Mouse (Mus musculus) layer of hippocampus, postnatal 25 days (tissue): Measurements from ENCODE around the gene Cacng3. TPM values are rescaled to one million over a fixed set of nuclear protein-coding genes. Genes with fewer than 3 reads are reported as not detected.

ENCODE experiments used
- DNase-seq, 2 experiments: peaks; one replicate each; pipeline ENCODE4 v3.0.0; 2022; ENCODE audit warnings: mixed read lengths in 2 of 2, low spot score in 1 of 2; ENCODE audit errors: extremely low spot score in 1 of 2
- total RNA-seq, 2 experiments: library from RNA; stranded (reverse); gene quantifications; 2 replicates each; pipeline ENCODE4 v1.2.3; 2021

Gene Cacng3
- total RNA-seq, 2 experiments from 2014 or later = 54.1 to 67.3 TPM

DNA sequence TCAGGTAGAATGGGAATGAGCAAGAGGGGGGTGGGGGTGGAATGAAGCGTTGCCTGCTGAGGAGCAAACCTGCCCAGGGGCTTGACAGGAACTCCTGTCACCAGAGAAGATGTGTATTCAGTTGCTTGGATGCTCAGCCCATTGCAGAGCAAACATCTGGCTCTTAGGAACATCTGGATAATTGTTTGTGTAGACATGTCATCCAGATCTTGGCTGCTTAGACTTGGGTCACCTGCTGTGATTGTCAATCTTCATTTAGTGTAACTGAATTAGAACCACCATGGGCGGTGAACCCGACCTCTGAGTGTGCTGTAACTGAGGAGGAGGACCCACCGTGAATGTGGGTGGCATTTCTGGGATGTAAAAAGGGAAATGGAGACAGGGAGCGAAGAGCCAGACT is 36.4 kb downstream of the Cacng3 start:
- DNase-seq = no peak

DNA sequence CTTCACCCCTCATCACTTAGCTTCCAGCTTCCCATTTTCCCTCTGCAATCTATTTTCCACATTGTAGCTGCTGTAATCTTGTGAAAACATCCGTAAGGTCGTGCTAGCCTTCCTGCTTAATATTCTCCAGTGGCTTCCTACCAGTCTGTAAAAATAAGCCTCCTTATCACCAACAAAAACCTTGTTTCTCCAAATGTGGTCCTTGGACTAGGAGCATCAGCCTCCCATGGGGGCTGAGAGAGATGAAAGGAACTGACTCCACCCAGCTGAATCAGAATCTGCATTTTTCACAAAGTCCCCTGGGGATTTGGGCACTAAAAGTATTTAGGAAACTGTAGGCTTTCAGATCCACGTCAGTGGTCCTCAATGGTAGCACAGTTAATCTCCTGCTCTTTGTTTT is 46.0 kb downstream of the Cacng3 start:
- DNase-seq = no peak

DNA sequence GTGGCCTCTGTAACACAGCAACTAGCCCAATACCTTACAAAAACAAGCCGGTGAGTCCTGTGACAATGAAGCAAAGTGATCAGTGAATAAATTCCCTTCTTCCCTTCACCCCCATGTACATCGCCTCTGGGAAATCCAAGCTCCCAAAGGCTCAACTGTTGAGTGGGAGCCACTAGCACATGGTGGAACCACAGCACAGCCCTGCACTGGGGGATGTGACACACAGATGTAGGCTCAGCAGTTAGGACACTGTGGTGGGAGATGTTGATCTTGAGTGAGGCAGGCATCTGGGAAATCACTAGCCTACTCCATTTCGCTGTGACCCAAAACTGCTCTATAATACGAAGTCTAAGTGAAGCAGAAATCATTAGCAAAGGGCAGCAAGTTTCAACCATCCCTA is 48.2 kb downstream of the Cacng3 start:
- no peak for DNase-seq

DNA sequence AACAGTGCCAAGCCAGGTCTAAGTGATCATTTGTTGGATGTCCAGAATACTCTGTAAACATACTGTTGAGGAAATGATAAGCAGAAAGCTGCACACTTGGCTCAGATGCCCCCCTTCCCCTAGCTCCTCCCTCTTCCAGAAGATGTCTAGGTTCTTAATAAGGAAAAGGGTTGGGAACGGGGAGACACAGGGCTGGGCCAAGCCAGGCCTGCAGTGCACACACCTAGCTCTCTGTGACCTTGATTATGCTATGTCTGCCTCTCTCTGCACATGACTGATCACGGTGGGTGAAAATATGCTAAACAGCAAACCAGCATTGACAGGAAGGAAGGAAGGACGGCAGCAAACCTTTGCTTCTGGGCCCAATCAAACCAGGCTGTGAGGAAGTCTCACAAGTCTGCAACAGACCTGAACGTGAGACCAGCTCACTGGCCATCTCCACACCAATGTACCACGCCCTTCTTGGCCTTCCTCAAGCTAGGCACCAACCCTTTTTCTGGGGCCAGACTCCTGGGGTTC is 53.1 kb downstream of the Cacng3 start:
- DNase-seq = no peak

DNA sequence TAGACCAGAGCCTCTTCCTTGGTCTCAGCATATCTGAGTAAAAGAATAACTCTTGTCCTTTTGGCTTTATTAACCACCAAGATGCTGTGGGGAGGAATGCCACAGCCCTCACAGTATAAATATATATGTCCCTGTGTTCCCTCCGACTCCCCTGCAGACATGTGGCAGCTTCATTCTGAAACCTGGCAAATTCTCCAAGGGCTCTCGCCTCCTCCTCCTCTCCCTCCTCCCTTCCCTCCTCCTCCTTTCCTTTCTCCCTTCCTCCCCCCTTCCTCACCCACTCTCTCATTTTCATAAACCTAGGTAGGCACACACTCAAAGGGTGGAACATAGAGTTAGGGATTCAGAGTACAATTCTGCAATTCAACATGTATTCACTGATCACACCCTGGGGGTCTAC is 56.1 kb downstream of the Cacng3 start:
- DNase-seq = no peak

DNA sequence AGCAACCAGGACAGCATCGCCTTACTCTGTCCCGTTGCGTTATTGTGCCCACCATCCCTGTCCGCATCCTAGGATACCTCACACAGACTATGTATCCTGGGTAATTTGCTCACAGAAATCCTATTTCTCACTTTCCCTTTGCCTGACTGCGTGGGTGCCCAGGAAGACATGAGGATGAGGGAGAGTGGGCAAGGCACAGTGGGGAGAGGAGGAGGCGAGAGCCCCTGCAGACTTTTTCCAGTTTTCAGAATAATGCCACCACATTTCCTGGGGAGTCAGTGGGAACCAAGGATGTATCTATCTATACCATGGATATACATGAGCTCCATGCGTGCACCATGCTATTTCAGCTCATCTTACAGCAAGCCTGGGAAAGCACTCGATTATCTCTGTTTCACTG is 57.9 kb downstream of the Cacng3 start:
- no peak for DNase-seq

DNA sequence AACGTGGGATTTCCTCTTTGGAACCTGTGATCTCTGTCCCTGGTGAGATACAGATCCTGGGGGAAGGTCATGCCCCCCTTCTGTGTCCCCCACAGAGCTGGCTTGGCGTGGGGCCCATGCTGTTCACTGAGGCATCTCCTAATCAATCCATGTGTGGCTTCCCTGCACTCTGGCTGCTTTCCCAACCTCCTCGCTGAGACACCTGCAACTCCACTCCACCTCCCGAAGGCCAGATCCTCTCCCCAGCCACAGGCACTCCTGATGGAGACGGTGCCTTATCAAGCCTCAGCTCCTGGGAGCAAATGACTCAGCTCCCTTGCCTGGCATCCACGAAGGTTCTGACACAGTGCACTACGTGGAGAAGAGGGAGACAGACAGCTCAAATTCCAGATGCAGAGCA is 58.6 kb downstream of the Cacng3 start:
- no peak for DNase-seq

DNA sequence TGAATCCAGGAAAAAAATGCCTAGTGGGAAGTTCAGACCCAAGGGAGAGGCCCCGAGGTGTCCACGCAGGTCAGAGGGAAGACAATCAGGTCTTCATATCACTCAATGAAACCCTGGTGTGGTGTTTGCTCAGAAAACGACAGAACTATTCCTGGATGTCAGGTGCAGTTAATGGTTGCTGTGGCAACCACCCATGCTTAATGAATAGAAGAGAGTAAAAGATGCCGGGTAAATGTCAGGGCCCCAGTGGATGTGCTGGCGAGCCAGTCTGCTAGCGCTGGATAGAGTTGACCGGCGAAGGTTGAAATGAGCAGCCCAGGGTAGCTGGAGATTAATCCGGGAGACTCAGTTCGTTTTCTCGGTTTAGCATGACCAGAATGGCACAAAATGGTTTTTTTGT is 65.0 kb downstream of the Cacng3 start:
- DNase-seq = no peak

DNA sequence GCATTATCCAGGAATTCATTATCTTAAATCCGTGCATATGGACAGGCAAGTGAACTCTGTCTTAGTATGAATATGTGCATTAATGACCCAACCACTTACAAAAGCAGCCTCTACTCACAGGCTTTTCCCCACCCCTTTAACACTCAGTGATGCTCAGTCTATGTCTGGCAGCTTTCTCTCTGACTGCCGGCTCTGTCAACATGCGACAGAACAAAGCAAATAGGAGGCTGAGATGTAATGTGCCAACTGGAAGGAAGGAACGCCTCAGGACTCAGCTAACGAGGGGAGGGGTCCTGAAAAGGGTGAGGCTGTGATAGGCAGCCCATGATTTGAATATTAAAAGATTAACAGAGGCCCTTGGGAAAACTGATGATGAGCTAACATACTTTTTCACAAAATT is 68.2 kb downstream of the Cacng3 start:
- DNase-seq = no peak

DNA sequence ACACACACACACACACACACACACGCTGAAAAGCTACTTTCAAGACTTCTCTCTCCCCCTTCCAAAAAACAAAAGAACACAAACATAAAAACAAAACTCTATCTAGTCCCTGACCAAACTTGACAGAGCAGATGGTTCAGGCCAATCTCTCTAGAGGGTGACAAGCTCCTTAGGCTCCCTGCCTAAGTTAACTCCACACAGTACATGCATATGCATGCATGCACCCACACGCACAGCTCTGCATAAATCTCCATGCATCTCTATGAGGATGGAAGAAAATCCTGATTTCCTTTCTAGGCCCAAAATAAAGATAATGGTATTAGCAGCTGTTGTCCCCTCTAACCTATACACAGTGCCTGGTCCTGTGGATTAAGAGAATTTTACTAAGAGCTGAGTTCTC is 70.4 kb downstream of the Cacng3 start:
- DNase-seq = no peak

DNA sequence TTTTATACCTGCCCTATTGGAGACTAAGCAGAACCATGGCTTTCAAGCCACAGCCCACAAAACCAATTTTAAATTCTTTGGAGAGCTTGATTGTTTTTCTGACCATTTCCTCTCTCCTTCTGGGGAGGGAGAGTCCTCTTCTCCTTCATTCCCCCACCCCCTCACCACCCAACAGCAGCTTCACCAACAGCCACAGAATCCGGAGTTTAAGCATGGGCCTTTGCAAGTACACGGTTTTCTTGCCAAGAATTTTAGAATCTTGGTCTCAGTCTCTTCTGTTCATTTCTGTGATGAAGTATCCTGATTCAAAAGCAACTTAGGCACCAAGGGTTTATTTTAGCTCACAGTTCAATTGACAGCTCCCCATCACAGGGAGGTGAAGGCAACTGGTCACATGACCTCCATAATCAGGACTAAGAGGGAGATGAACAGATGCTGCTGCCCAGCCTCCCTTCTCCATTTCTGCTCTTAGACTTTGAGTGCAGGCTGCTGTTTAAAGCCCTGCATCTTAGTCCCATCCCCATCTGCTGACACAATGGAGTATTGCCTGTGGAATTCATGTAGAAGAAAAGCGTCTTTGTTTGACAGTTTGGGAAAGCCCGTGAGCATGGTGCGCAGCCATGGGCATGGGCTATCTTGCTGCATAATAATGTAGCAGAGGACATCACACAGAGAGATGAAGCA is 85.8 kb downstream of the Cacng3 start:
- no peak for DNase-seq

DNA sequence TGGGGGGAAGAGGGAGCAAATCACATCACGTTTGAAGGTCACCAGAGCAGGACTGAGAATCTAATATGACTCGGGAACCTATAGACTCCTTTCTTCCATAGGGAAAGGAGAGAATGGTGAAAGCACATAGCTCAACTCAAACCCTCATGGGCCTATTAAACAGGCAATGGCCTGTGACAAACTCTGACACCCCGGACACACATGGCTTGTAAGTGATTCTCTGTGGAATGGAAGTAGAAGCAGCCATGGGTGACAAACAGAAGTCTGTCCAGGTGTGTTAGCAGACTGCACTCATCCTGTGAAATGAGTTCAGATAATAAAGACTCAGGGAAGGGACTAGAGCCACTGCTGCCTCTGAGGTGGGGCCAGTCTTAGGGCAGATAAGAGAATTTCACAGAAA is 88.4 kb downstream of the Cacng3 start:
- DNase-seq = no peak

DNA sequence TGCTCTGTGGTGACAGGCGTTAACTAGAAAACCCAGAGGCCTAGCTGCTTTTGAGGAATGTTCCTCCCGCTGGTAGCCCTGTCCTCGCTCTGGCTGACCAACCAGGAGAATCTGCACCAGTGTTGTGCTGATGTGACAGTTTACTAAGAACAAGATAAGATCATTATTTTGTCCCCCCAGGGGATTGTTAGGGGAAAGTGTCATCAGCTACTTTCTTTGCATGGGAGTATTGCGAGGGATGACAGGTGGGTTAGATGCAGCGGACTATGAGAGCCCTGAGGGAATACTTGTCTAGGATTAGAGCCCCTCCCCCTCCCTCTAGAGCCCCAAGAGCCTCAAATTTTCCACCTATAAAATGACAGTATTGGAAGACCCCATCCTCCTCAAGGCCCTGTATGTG is 94.2 kb downstream of the Cacng3 start:
- no peak for DNase-seq

DNA sequence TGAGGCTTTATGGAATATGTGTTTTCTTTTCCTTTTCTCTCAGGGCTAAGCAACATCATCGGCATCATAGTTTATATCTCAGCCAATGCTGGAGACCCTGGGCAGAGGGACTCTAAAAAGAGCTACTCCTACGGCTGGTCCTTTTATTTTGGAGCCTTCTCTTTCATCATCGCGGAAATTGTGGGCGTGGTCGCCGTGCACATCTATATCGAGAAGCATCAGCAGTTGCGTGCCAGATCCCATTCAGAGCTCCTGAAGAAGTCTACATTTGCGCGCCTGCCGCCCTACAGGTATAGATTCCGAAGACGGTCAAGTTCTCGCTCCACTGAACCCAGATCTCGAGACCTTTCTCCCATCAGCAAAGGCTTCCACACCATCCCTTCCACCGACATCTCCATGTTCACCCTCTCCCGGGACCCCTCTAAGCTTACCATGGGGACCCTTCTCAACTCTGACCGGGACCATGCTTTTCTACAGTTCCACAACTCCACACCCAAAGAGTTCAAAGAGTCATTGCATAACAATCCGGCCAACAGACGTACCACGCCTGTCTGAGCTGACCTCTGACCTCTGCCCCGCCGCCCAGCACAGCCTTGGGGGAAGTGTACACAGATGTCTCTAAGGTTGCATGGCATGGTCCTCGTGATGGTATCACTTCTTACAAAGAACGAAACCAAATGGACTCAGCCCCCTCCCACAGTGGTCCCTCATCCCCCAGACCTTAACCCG is 98.2 kb downstream of the Cacng3 start:
- DNase-seq = no peak

DNA sequence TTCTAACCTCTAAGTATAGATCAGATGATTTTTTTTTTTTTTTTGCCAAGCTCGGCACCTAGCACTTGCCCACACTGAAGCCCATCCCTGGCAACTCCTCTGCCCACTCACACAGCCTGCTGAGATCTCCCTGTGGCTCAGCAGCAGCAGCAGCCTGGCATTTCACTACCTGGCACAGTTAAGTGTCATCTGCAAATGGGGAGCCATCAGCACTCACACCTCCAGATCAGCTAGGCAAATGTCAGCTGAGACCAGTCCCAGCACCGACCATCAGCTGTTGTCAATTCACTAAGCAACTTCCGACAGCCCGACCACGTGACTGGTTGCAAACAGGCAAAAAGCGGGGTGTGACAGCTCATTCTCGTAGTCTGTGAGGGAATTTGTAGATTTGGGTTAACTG is 109.3 kb downstream of the Cacng3 start:
- DNase-seq = no peak

DNA sequence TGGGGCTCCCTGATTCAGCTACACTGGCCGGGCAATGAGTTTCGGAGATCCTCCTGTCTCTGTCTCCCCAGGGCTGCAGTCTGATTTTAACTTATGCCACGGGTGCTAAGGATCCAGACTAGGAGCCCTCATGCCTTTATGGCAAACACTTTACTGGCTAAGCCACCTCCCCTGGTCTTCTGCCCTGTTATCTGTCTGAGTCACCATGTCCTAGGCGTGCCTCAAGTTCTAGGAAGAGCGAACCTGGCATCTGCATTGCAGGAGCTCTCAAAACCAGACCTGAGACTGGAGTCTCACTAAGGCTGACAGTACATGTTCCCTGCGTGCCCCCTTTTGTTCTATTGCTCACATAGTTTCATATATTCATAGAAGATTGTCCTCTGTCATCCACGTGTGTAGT is 119.6 kb downstream of the Cacng3 start:
- no peak for DNase-seq

DNA sequence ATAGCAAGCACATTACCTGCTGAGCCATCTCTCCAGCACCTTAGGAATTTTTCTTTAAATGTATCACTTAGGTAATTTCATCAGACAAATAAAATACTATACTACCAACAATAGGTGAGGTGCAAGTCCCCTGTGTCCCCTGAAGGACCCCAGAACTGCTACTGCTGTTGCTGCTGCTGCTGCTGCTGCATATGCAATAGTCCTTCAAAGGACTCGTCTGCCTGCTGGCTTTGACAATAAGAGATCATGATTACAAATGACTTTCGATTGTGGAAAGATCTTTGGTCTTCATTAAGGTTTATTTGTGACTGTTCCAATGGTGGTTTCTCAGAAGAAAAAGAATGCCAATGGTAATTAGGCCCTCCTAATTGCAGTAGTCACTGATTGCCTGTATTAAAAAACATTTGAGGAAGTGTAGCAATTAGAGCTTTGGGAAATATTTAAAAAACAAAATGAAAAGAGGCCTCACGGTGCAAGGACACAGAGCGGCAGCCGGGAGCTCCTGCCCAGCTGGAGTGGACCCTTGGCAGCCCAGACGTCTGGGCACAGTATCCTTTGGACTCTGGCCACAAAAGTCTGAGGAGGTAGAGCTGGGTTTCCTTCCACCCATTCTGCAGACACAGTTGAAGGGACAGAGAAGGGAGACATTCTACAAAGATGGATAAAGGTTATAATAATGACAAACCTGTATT is 123.5 kb downstream of the Cacng3 start:
- no peak for DNase-seq

DNA sequence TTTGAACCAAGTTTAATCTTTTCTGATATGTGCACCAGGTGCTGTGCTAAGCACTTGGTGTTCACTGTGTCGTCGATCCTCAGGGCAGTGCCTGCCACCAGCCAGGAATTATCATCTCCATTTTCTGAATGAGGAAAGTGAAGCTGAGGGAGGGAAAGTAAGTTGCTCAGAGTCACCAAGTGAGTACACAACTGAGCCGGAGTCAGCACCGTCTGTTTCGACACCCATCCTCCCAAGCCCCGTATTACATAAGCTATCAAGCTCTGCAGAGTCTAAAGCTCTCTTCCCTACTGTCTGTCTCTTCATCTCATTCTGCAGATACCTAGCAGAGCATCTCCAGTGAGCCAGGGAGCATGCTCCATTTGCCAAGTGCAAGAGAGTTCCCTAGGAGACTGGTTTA is 124.8 kb downstream of the Cacng3 start:
- DNase-seq = peak; percentile 6 to 37

DNA sequence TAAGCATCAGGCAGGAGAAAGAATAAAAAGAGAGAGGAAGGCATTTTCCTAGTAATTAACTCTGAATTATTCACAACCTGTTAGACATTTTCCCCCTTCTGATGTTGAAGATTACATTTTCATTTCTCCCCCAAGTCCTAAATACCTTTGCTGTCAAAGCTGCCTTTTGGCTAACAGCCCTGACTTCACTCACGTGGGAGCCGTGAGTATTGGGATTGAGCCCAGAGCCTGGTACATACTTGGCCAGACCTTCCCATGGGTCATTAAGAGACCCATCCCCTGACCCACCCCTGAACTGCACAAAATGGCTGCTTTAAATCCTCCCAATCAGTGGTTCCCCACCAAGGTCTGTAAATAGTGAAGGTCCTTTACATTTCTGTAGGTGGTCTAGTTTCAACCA is 130.5 kb downstream of the Cacng3 start:
- DNase-seq = no peak

DNA sequence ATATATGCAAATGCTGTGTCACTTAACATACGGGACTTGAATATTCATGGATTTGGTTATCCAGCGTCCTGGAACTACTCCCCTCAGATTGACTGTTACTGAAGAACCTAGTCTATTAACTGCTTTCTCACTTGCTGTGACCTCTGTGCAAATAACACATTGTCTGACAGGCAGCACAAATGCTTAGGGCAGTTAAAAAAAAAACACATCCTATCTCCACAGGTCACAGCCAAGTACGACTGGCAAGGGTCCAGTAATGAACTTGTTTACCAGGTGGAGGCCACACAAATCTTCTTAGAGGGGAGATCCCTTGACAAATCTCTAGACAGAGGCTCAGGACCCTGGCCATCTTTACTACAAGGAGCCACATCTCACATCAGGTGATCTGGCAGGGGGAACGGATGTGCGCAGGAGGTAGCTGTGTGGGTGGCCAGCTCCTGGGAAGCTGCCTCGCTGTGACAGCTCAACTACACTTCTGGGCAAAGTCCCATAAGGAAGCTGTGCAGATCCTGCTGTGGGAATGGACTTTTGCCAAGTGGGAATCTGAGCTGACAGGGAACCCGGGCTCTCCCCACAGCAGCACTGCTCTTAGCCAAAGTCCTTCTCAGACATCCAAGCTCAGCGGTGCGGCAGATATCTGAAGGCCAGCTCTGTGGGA is 133.7 kb downstream of the Cacng3 start:
- no peak for DNase-seq

DNA sequence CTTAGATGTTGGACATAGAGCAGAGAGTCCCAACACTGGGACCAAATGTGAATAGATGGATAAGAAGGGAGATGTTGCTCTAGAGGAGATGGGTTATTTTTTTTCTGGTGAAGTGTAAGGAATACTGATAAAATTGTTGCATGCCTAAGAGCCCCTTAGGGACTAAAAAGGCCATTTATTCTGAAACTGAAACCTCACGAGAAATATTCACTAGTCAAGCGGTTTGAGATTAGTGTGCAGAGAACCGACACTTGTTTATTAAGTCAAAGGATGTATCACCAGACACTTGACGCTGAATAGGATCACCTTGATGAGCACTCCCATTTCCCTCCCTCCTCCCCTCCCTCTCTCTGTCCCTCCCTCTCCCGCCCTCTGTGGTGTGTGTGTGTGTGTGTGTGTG is 136.2 kb downstream of the Cacng3 start:
- no peak for DNase-seq
